Mouse (Mus musculus) liver, postnatal 0 days (tissue): ENCODE results near the gene Dyx1c1. TPM values are rescaled to one million over a fixed set of nuclear protein-coding genes. Genes with fewer than 3 reads are reported as not detected.

Source experiments
- ATAC-seq: fragments of 200-750 bp; cut with Nextera tagmentation; 2 replicates; pipeline ENCODE4 v1.8.0; 2017; ENCODE audit warnings: mild to moderate bottlenecking, moderate library complexity
- DNase-seq: peaks from one replicate; pipeline ENCODE4 v3.0.0-alpha.2; 2016
- H3K27ac ChIP-seq: fragments of 300-500 bp; sonication (generic); 2 replicates; pipeline ENCODE4 v1.5.1; 2014; ENCODE audit warnings: antibody characterized with exemption, moderate library complexity, mild to moderate bottlenecking, low read depth
- H3K27me3 ChIP-seq: fragments of 300-500 bp; sonication (generic); 2 replicates; pipeline ENCODE4 v1.6.1; 2014; ENCODE audit warnings: low read length, control low read depth, mixed read lengths; ENCODE audit not compliant: insufficient read depth
- H3K36me3 ChIP-seq: fragments of 300-500 bp; sonication (generic); replicated peaks from 2 replicates; pipeline ENCODE4 v1.6.1; 2014; ENCODE audit warnings: mild to moderate bottlenecking, control low read depth, low read length, moderate library complexity, mixed read lengths; ENCODE audit not compliant: insufficient read depth
- H3K4me1 ChIP-seq: fragments of 300-500 bp; sonication (generic); 2 replicates; pipeline ENCODE4 v1.6.1; 2014; ENCODE audit warnings: antibody characterized with exemption, mild to moderate bottlenecking, control low read depth; ENCODE audit not compliant: insufficient read depth
- H3K4me2 ChIP-seq: fragments of 300-500 bp; sonication (generic); 2 replicates; pipeline ENCODE4 v1.6.1; 2014; ENCODE audit warnings: low read depth, mild to moderate bottlenecking, low read length, moderate library complexity, mixed read lengths
- H3K4me3 ChIP-seq: fragments of 300-500 bp; sonication (generic); 2 replicates; pipeline ENCODE4 v1.5.1; 2014; ENCODE audit warnings: low read depth, low read length
- H3K9ac ChIP-seq: fragments of 300-500 bp; sonication (generic); replicated peaks from 2 replicates; pipeline ENCODE4 v1.6.1; 2014; ENCODE audit warnings: mild to moderate bottlenecking, moderate library complexity
- H3K9me3 ChIP-seq: fragments of 300-500 bp; sonication (generic); 2 replicates; pipeline ENCODE4 v1.6.1; 2016; ENCODE audit warnings: mild to moderate bottlenecking, control low read depth, low read length, mixed read lengths
- CTCF ChIP-seq: sonication (generic); IDR thresholded peaks from 2 replicates; pipeline ENCODE4 v1.5.1; 2016; ENCODE audit warnings: antibody characterized with exemption, low read depth
- EP300 ChIP-seq: IDR thresholded peaks from 2 replicates; pipeline ENCODE4 v1.6.1; 2016; ENCODE audit warnings: antibody characterized with exemption, low read depth, mild to moderate bottlenecking
- WGBS: fragments of 180-500 bp; shearing (Covaris S2); extraction: QIAGEN DNeasy Blood & Tissue Kit; methylation state at CpG from one replicate; pipeline ENCODE4 v1.1.7; 2014; ENCODE audit not compliant: insufficient replicate concordance; 5-methylcytosine and 5-hydroxymethylcytosine counted together
- polyA plus RNA-seq: library from polyadenylated mRNA; unstranded; fragments of >200 nt; fragmentation: Nextera tagmentation; extraction: Ambion mirVana; gene quantifications from 2 replicates; pipeline ENCODE4 v1.2.1, GENCODE M21; 2015

Dyx1c1 gene
- polyA plus RNA-seq, 1 experiment from 2014 or later, result 0.19 TPM

GRCm38 (mm10) chr9:72975242-72975641 is 16.7 kb downstream of the Dyx1c1 start:
- WGBS, result 77% methylated on average over 1 of the region's 1 CpGs
- no peak overlapping the region for H3K4me2 ChIP-seq

GRCm38 (mm10) chr9:72983066-72983465 is 24.5 kb downstream of the Dyx1c1 start:
- TF ChIP-seq CTCF, result peak; percentile 22; the same call in 1 of the 2 replicates
- TF ChIP-seq EP300, result no peak
- DNase-seq, result no peak
- Histone ChIP-seq H3K9me3 (no peaks in the 10 kb centered on the region), H3K9ac (no peak overlapping the region), H3K36me3 (no peaks in the 10 kb centered on the region), H3K27ac (no peak overlapping the region), H3K4me3 (no peak overlapping the region), H3K4me1 (peaks cover 16% of the 10 kb centered on the region), H3K4me2 (no peak overlapping the region), H3K27me3 (no peaks in the 10 kb centered on the region)
- no peak for ATAC-seq
- 69% methylated on average over 2 of the region's 2 CpGs for WGBS

More at GRCm38 (mm10) chr9:72975242-72975641, 16.7 kb downstream of the Dyx1c1 start:
- DNase-seq, result no peak
- ATAC-seq, result no peak
- Histone ChIP-seq H3K27me3 (no peaks in the 10 kb centered on the region), H3K27ac (no peak overlapping the region), H3K9ac (no peak overlapping the region), H3K9me3 (no peaks in the 10 kb centered on the region), H3K4me3 (no peak overlapping the region), H3K36me3 (no peaks in the 10 kb centered on the region), H3K4me1 (no peaks in the 10 kb centered on the region)
- TF ChIP-seq CTCF (no peak), EP300 (no peak)

- TF ChIP-seq CTCF (peak; percentile 37), EP300 (no peak; the same call in 1 of the 2 replicates)
- Histone ChIP-seq H3K36me3 (no peaks in the 10 kb centered on the region), H3K27ac (peak within 1 kb of the TSS; percentile 82), H3K27me3 (no peaks in the 10 kb centered on the region), H3K9ac (peak within 1 kb of the TSS; percentile 70), H3K4me2 (peak within 1 kb of the TSS; percentile 88), H3K4me1 (peaks cover 20% of the 10 kb centered on the region), H3K4me3 (peak within 1 kb of the TSS; percentile 63), H3K9me3 (no peaks in the 10 kb centered on the region)
- DNase-seq, result peak; percentile 96
- under 1% methylated on average over 81 of the region's 88 CpGs for WGBS
- peak; percentile 99 for ATAC-seq
Observed at GRCm38 (mm10) chr9:72985250-72986220, 26.9 kb downstream of the Dyx1c1 start, which contains the start of the genes Ccpg1os and Ccpg1. Gene Ccpg1os (minus strand): TSS chr9:72985382. Gene Ccpg1 (plus strand): TSS chr9:72985429.

- TF ChIP-seq EP300 (no peak), CTCF (no peak)
- Histone ChIP-seq H3K4me2 (no peak overlapping the region), H3K36me3 (no peaks in the 10 kb centered on the region), H3K27ac (no peak overlapping the region), H3K4me3 (no peak overlapping the region), H3K27me3 (no peaks in the 10 kb centered on the region), H3K4me1 (peaks cover 20% of the 10 kb centered on the region), H3K9me3 (no peaks in the 10 kb centered on the region), H3K9ac (no peak overlapping the region)
- DNase-seq (no peak), ATAC-seq (no peak)
- 47% methylated on average over 3 of the region's 3 CpGs for WGBS
Observed at GRCm38 (mm10) chr9:72987703-72988102, 29.1 kb downstream of the Dyx1c1 start.

- no peak for ATAC-seq
- H3K9ac ChIP-seq, result no peak overlapping the region
- no peaks in the 10 kb centered on the region for H3K27me3 ChIP-seq
- DNase-seq, result no peak
- H3K4me1 ChIP-seq, result peaks cover 20% of the 10 kb centered on the region
- TF ChIP-seq CTCF, result no peak
- no peak for TF ChIP-seq EP300
- H3K36me3 ChIP-seq, result no peaks in the 10 kb centered on the region
- H3K4me3 ChIP-seq, result no peak overlapping the region
- WGBS, result 77% methylated on average over 5 of the region's 5 CpGs
- H3K27ac ChIP-seq, result no peak overlapping the region
- H3K9me3 ChIP-seq, result no peaks in the 10 kb centered on the region
- H3K4me2 ChIP-seq, result no peak overlapping the region
Observed at GRCm38 (mm10) chr9:72988706-72989105, 30.1 kb downstream of the Dyx1c1 start.

GRCm38 (mm10) chr9:72991420-72991819 is 32.8 kb downstream of the Dyx1c1 start:
- ATAC-seq (no peak), DNase-seq (no peak)
- Histone ChIP-seq H3K4me1 (peaks cover 9% of the 10 kb centered on the region), H3K27me3 (no peaks in the 10 kb centered on the region), H3K4me2 (peak overlapping the region; percentile 15; the same call in 1 of the 2 replicates), H3K9ac (no peak overlapping the region), H3K27ac (0 out of 2 replicates have a peak overlapping the region, but pooled peaks have one; percentile 18), H3K36me3 (no peaks in the 10 kb centered on the region), H3K4me3 (no peak overlapping the region), H3K9me3 (no peaks in the 10 kb centered on the region)
- 89% methylated on average over 2 of the region's 2 CpGs for WGBS
- no peak for TF ChIP-seq CTCF
- 0 out of 2 replicates have a peak, but pooled peaks have one; percentile 6 for TF ChIP-seq EP300
